In genomic region chr19:43607842-43608680, GRCm38 (mm10) we compare ENCODE assay signal across 18 mouse cellular contexts. TPM values are rescaled to one million over a fixed set of nuclear protein-coding genes. Genes with fewer than 3 reads are reported as not detected.
DNase-seq lines count a peak whose midpoint lies in the region; ATAC-seq and TF ChIP-seq lines count a peak whose summit lies in the region.
"Had no signal": no experiment of that assay in that cellular context is flagged by ENCODE, and none has a peak within 500 bp of the region (broad histone marks: within the 10 kb centered on the region; RNA-seq: fewer than 3 reads in every experiment).

No protein-coding gene starts in this region.

- H3K36me3 ChIP-seq in kidney, postnatal 0 days (ENCODE audit: insufficient read depth, low read length): no peaks in the 10 kb centered on the region
- no peaks in the 10 kb centered on the region for H3K36me3 ChIP-seq in kidney, adult 2 months (ENCODE audit: control insufficient read depth, insufficient read depth, low read length)
- no peaks in the 10 kb centered on the region for H3K36me3 ChIP-seq in midbrain, embryonic 14.5 days (ENCODE audit: control insufficient read depth, insufficient read depth, low read length)
- no peaks in the 10 kb centered on the region for H3K36me3 ChIP-seq in midbrain, embryonic 16.5 days (ENCODE audit: control insufficient read depth, insufficient read depth, low read length)
- no peaks in the 10 kb centered on the region for H3K36me3 ChIP-seq in intestine, embryonic 14.5 days (ENCODE audit: control insufficient read depth, insufficient read depth, low read length)
- H3K36me3 ChIP-seq in stomach, embryonic 16.5 days (ENCODE audit: control insufficient read depth, insufficient read depth, low read length): no peaks in the 10 kb centered on the region
- H3K36me3 ChIP-seq: embryonic facial prominence, embryonic 13.5 days; forebrain, embryonic 10.5 days; hindbrain, embryonic 13.5 days; kidney, embryonic 15.5 days had no signal

- DNase-seq in kidney, postnatal 0 days (ENCODE audit: low spot score): peak; percentile 46
- DNase-seq in kidney, adult 2 months: no peak
- DNase-seq in midbrain, embryonic 14.5 days: peak; percentile 61
- DNase-seq in intestine, embryonic 14.5 days (ENCODE audit: low spot score): peak; percentile 72
- no peak for DNase-seq in MN1 (ENCODE audit: low spot score)
- DNase-seq: cerebellum, postnatal 25 days; left cerebral cortex, postnatal 4 days; liver, postnatal 0 days had no signal

- no peaks in the 10 kb centered on the region for H3K9me3 ChIP-seq in kidney, postnatal 0 days (replicated peaks; ENCODE audit: low read length)
- H3K9me3 ChIP-seq in midbrain, embryonic 14.5 days (ENCODE audit: control insufficient read depth, low read length): no peaks in the 10 kb centered on the region
- H3K9me3 ChIP-seq in midbrain, embryonic 16.5 days (replicated peaks; ENCODE audit: control insufficient read depth, low read length, poor library complexity, severe bottlenecking): no peaks in the 10 kb centered on the region
- no peaks in the 10 kb centered on the region for H3K9me3 ChIP-seq in intestine, embryonic 14.5 days (ENCODE audit: control insufficient read depth, low read length)
- H3K9me3 ChIP-seq in stomach, embryonic 16.5 days (replicated peaks; ENCODE audit: control insufficient read depth, low read length): no peaks in the 10 kb centered on the region
- H3K9me3 ChIP-seq: embryonic facial prominence, embryonic 13.5 days; forebrain, embryonic 10.5 days; hindbrain, embryonic 13.5 days; kidney, embryonic 15.5 days had no signal

- WGBS in kidney, postnatal 0 days: 2% methylated on average over 11 of the region's 11 CpGs
- WGBS in kidney, adult 2 months: 4% methylated on average over 11 of the region's 11 CpGs
- WGBS in midbrain, embryonic 14.5 days: 2% methylated on average over 11 of the region's 11 CpGs
- WGBS in midbrain, embryonic 16.5 days: 2% methylated on average over 11 of the region's 11 CpGs
- 2% methylated on average over 11 of the region's 11 CpGs for WGBS in intestine, embryonic 14.5 days
- WGBS in stomach, embryonic 16.5 days: under 1% methylated on average over 11 of the region's 11 CpGs

- H3K4me3 ChIP-seq in kidney, postnatal 0 days (replicated peaks; ENCODE audit: low read depth, low read length): no peak overlapping the region
- no peak overlapping the region for H3K4me3 ChIP-seq in kidney, adult 2 months (ENCODE audit: insufficient read depth, low read depth, low read length)
- no peak overlapping the region for H3K4me3 ChIP-seq in midbrain, embryonic 14.5 days (replicated peaks; ENCODE audit: low read depth, low read length)
- no peak overlapping the region for H3K4me3 ChIP-seq in midbrain, embryonic 16.5 days (ENCODE audit: low read depth, low read length)
- H3K4me3 ChIP-seq in intestine, embryonic 14.5 days (ENCODE audit: low read depth, low read length): peak overlapping the region; percentile 67
- H3K4me3 ChIP-seq in stomach, embryonic 16.5 days (replicated peaks; ENCODE audit: low read length): peak overlapping the region; percentile 31
- H3K4me3 ChIP-seq: embryonic facial prominence, embryonic 13.5 days; forebrain, embryonic 10.5 days; hindbrain, embryonic 13.5 days; kidney, embryonic 15.5 days had no signal

- TF ChIP-seq POLR2A in kidney, adult 2 months (IDR thresholded peaks at IDR 0.05; ENCODE audit: low read depth, low read length): no peak

- H3K4me1 ChIP-seq in kidney, postnatal 0 days (replicated peaks; ENCODE audit: insufficient read depth, low read length): peaks cover 3% of the 10 kb centered on the region; the same call in 1 of the 2 replicates
- no peaks in the 10 kb centered on the region for H3K4me1 ChIP-seq in kidney, adult 2 months (ENCODE audit: control insufficient read depth, insufficient read depth, low read length)
- 0 out of 2 replicates have a peak, but pooled peaks cover 5% of the 10 kb centered on the region for H3K4me1 ChIP-seq in midbrain, embryonic 14.5 days (ENCODE audit: control insufficient read depth, insufficient read depth, low read length)
- H3K4me1 ChIP-seq in midbrain, embryonic 16.5 days (ENCODE audit: control insufficient read depth, insufficient read depth, low read length): no peaks in the 10 kb centered on the region
- H3K4me1 ChIP-seq in intestine, embryonic 14.5 days (replicated peaks; ENCODE audit: control insufficient read depth, insufficient read depth, low read length): peaks cover 18% of the 10 kb centered on the region
- no peaks in the 10 kb centered on the region for H3K4me1 ChIP-seq in stomach, embryonic 16.5 days (ENCODE audit: control insufficient read depth, insufficient read depth, low read length)

- no peak for TF ChIP-seq CTCF in kidney, postnatal 0 days (IDR thresholded peaks at IDR 0.05; ENCODE audit: low read depth)
- no peak for TF ChIP-seq CTCF in kidney, adult 2 months (conservative IDR thresholded peaks at IDR 0.05; ENCODE audit: insufficient read depth, insufficient read length, low read depth, low read length)

- H3K27ac ChIP-seq in kidney, postnatal 0 days: no peak overlapping the region
- no peak overlapping the region for H3K27ac ChIP-seq in kidney, adult 2 months (ENCODE audit: insufficient read depth, low read depth, low read length)
- no peak overlapping the region for H3K27ac ChIP-seq in midbrain, embryonic 14.5 days (replicated peaks; ENCODE audit: low read depth, low read length)
- H3K27ac ChIP-seq in midbrain, embryonic 16.5 days (ENCODE audit: low read length): no peak overlapping the region
- H3K27ac ChIP-seq in intestine, embryonic 14.5 days (ENCODE audit: low read depth): peak overlapping the region; percentile 91
- no peak overlapping the region for H3K27ac ChIP-seq in stomach, embryonic 16.5 days (ENCODE audit: low read length)
- H3K27ac ChIP-seq: embryonic facial prominence, embryonic 13.5 days; forebrain, embryonic 10.5 days; hindbrain, embryonic 13.5 days; kidney, embryonic 15.5 days had no signal

- no peak overlapping the region for H3K4me2 ChIP-seq in kidney, postnatal 0 days (ENCODE audit: low read length)
- H3K4me2 ChIP-seq in midbrain, embryonic 14.5 days (ENCODE audit: low read length): no peak overlapping the region
- no peak overlapping the region for H3K4me2 ChIP-seq in midbrain, embryonic 16.5 days (ENCODE audit: low read length)
- peak overlapping the region; percentile 71 for H3K4me2 ChIP-seq in intestine, embryonic 14.5 days (ENCODE audit: low read length)
- H3K4me2 ChIP-seq in stomach, embryonic 16.5 days (ENCODE audit: low read depth, low read length): peak overlapping the region; percentile 27; the same call in 1 of the 2 replicates
- H3K4me2 ChIP-seq: embryonic facial prominence, embryonic 13.5 days; hindbrain, embryonic 13.5 days; kidney, embryonic 15.5 days had no signal

- no peak overlapping the region for H3K9ac ChIP-seq in kidney, postnatal 0 days (ENCODE audit: low read depth, low read length)
- no peak overlapping the region for H3K9ac ChIP-seq in midbrain, embryonic 14.5 days (replicated peaks; ENCODE audit: low read length)
- H3K9ac ChIP-seq in midbrain, embryonic 16.5 days (ENCODE audit: low read depth, low read length): no peak overlapping the region
- peak overlapping the region; percentile 85 for H3K9ac ChIP-seq in intestine, embryonic 14.5 days (ENCODE audit: low read length)
- no peak overlapping the region for H3K9ac ChIP-seq in stomach, embryonic 16.5 days (ENCODE audit: low read length)
- H3K9ac ChIP-seq: embryonic facial prominence, embryonic 13.5 days; hindbrain, embryonic 13.5 days; kidney, embryonic 15.5 days; liver, postnatal 0 days had no signal

- ATAC-seq in kidney, postnatal 0 days (replicated peaks; ENCODE audit: low FRiP score, low read depth): no peak
- no peak for ATAC-seq in midbrain, embryonic 14.5 days (ENCODE audit: low FRiP score, low TSS enrichment)
- no peak for ATAC-seq in midbrain, embryonic 16.5 days
- ATAC-seq in intestine, embryonic 14.5 days (replicated peaks; ENCODE audit: low FRiP score, low TSS enrichment, low read depth): no peak
- no peak for ATAC-seq in stomach, embryonic 16.5 days (ENCODE audit: insufficient read depth, low FRiP score)
- ATAC-seq: activated CD4-positive, CD25-positive, alpha-beta regulatory T cell, adult 4 months; CD4-positive, CD25-positive, alpha-beta regulatory T cell, adult 4 months; liver, postnatal 0 days had no signal

- H3K27me3 ChIP-seq in kidney, postnatal 0 days (ENCODE audit: insufficient read depth, low read length): peaks cover 89% of the 10 kb centered on the region
- H3K27me3 ChIP-seq in kidney, adult 2 months (replicated peaks; ENCODE audit: control insufficient read depth, insufficient read depth, low read length): peaks cover 9% of the 10 kb centered on the region
- H3K27me3 ChIP-seq in midbrain, embryonic 14.5 days (ENCODE audit: control insufficient read depth, insufficient read depth, low read length): peaks cover 93% of the 10 kb centered on the region
- peaks cover 65% of the 10 kb centered on the region for H3K27me3 ChIP-seq in midbrain, embryonic 16.5 days (ENCODE audit: control insufficient read depth, insufficient read depth, low read depth, low read length)
- peaks cover 54% of the 10 kb centered on the region for H3K27me3 ChIP-seq in intestine, embryonic 14.5 days (replicated peaks; ENCODE audit: control insufficient read depth, insufficient read depth, low read length)
- peaks cover 83% of the 10 kb centered on the region for H3K27me3 ChIP-seq in stomach, embryonic 16.5 days (ENCODE audit: control insufficient read depth, insufficient read depth, low read length)

RNA-seq across cellular contexts. Expression of gene Nkx2-3, which starts 4.1 kb away (rescaled TPM):
- polyA plus RNA-seq in kidney, postnatal 0 days (2015; fragmentation: Nextera tagmentation; extraction: Ambion mirVana): not detected in 2 replicates
- polyA plus RNA-seq in kidney, adult 2 months (2012; rRNA removed): not detected in 2 replicates
- 0.30 and 0.62 TPM in 2 replicates for polyA plus RNA-seq in midbrain, embryonic 14.5 days (2014; fragmentation: Nextera tagmentation; extraction: Ambion mirVana)
- 0.51 and 0.55 TPM in 2 replicates for polyA plus RNA-seq in midbrain, embryonic 16.5 days (2015; fragmentation: Nextera tagmentation; extraction: Ambion mirVana)
- polyA plus RNA-seq in intestine, embryonic 14.5 days (2014; fragmentation: Nextera tagmentation; extraction: Ambion mirVana): 82.3 and 83.9 TPM in 2 replicates
- polyA plus RNA-seq in stomach, embryonic 16.5 days (2015; fragmentation: Nextera tagmentation; extraction: Ambion mirVana): 7.2 and 11.1 TPM in 2 replicates
- polyA plus RNA-seq: activated CD4-positive, CD25-positive, alpha-beta regulatory T cell, adult 4 months; CD4-positive, CD25-positive, alpha-beta regulatory T cell, adult 4 months; heart, embryonic 16.5 days; hindbrain, embryonic 13.5 days; thymus, postnatal 0 days had no signal

Comparison
In these comparisons a context has a peak if more than half of its experiments do, and no peak if none do; other contexts are left out.
1. DNase-seq: peak in kidney, postnatal 0 days (single experiment), midbrain, embryonic 14.5 days (single experiment) and intestine, embryonic 14.5 days (single experiment); none in kidney, adult 2 months (single experiment) and MN1 (single experiment).
2. H3K4me2 ChIP-seq: peak in intestine, embryonic 14.5 days (single experiment) and stomach, embryonic 16.5 days (single experiment); none in kidney, postnatal 0 days (single experiment), midbrain, embryonic 14.5 days (single experiment) and midbrain, embryonic 16.5 days (single experiment).
3. H3K4me3 ChIP-seq: peak in intestine, embryonic 14.5 days (single experiment) and stomach, embryonic 16.5 days (single experiment); none in kidney, postnatal 0 days (single experiment), kidney, adult 2 months (single experiment), midbrain, embryonic 14.5 days (single experiment) and midbrain, embryonic 16.5 days (single experiment).